Mouse (Mus musculus) megakaryocyte, adult 5-6 weeks (primary cell): ENCODE results near the gene Spaca6. TPM values are rescaled to one million over a fixed set of nuclear protein-coding genes. Genes with fewer than 3 reads are reported as not detected.

Source experiments
- ATAC-seq: 2 replicates; pipeline ENCODE4 v1.8.0; 2016; ENCODE audit warnings: mild to moderate bottlenecking, inconsistent platforms; ENCODE audit not compliant: poor library complexity, severe bottlenecking
- total RNA-seq, 2 experiments: library from RNA; stranded (forward) in 1 of 2; stranded (reverse) in 1 of 2; fragments of 153-499, 151-499 nt in 1 of 2; fragments of 221-1000, 200-1000 nt in 1 of 2; gene quantifications; 2 replicates each; pipeline versions ENCODE4 v1.2.3 to v1.2.4; 2015 to 2017

Gene Spaca6
- total RNA-seq, 2 experiments from 2014 or later, result 1.9 to 7.5 TPM

DNA sequence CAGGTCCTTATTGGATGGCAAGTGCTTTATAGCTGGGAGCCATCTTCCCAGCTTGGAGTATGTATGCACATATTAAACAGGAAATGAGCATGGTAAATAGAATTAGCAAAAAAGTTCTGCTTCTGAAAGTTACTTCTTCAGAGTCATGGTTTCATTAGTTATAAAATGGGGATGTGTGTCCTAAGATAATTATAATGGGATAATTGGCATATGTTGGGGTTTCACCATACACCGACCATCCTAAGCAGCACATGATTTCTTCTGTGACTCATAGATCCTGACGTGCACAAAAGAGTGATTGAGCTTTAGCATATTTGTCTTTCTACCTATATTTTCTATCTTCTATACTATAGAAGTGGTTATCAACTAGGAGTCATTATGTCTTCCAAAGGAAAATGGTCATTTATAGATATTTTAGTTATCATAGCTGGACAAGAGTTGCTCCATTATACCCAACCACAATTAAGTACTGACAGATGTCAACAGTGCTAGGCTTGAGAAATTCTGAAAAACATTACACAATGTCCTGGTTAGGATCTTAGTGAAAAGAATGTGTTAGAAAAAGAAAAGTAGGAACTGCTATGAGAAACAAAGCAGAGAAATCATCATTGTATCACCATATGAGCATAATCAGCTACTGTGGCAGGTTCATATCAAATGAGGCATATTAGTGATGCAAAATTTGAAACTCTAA, 62.9 kb downstream of the Spaca6 start:
- peak; percentile 72 for ATAC-seq

Other genes with a start within 250 kb of the Spaca6 start
- gene Lnpep, start 202.1 kb upstream of the Spaca6 start, total RNA-seq (2015), result 89.2 and 89.9 TPM in 2 replicates
- gene Lnpep, start 202.1 kb upstream of the Spaca6 start, total RNA-seq (2017), result 57.6 and 72.7 TPM in 2 replicates
- not detected in 2 replicates for gene Vmn2r90, start 123.4 kb upstream of the Spaca6 start, total RNA-seq (2015)
- gene Vmn2r90, start 123.4 kb upstream of the Spaca6 start, total RNA-seq (2017), result not detected in 2 replicates
- not detected in 2 replicates for gene Has1, start 28.0 kb downstream of the Spaca6 start, total RNA-seq (2015)
- not detected in 2 replicates for gene Has1, start 28.0 kb downstream of the Spaca6 start, total RNA-seq (2017)
- gene Fpr1, start 56.8 kb downstream of the Spaca6 start, total RNA-seq (2015), result 65.4 and 74.3 TPM in 2 replicates
- 53.9 and 57.5 TPM in 2 replicates for gene Fpr1, start 56.8 kb downstream of the Spaca6 start, total RNA-seq (2017)
- gene Fpr2, start 60.7 kb downstream of the Spaca6 start, total RNA-seq (2015), result 335 and 343 TPM in 2 replicates
- gene Fpr2, start 60.7 kb downstream of the Spaca6 start, total RNA-seq (2017), result 80.8 and 91.0 TPM in 2 replicates
- gene Fpr3, start 60.7 kb downstream of the Spaca6 start, total RNA-seq (2015), result not detected in 2 replicates
- gene Fpr3, start 60.7 kb downstream of the Spaca6 start, total RNA-seq (2017), result not detected in 2 replicates
- gene Fpr-rs4, start 194.6 kb downstream of the Spaca6 start, total RNA-seq (2015), result not detected in 2 replicates
- gene Fpr-rs4, start 194.6 kb downstream of the Spaca6 start, total RNA-seq (2017), result not detected in 2 replicates
- gene Vmn2r124, start 222.3 kb downstream of the Spaca6 start, total RNA-seq (2015), result not detected in 2 replicates
- gene Vmn2r124, start 222.3 kb downstream of the Spaca6 start, total RNA-seq (2017), result not detected in 2 replicates